Mouse (Mus musculus) right cerebral cortex, postnatal 4 days (tissue): ENCODE measurements at regions not wholly inside any gene's neighbourhood (a gene's known extent, or its start where the extent isn't known, plus 50 kb on each side); places are given as distances from the start of the nearest gene placed in this dataset.

ENCODE experiments used
- DNase-seq: peaks from one replicate; pipeline ENCODE4 v3.0.0-alpha.2; 2022

GRCm38 (mm10) chr13:69439486-69439885 lies 94.1 kb upstream of the Nsun2 start:
- no peak for DNase-seq

DNA sequence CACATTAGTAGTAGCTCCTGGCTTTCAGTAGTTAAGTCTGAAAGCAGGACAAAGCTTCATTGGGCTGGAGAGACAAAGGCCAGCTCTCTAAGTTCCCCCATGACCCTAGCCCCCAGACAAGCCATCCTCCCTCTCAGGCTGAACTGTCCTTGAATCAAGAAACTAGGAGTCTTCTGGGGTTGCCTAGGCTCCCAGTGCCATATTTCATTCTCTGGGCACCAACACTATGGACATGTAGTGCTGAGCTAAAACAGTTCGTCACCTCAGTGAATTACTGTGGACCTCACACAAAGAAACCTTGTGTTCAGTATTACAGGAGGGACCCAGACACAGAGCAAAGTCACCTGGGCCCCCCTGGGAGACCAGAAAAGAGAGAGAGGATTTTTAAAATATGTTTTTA lies 91.7 kb upstream of the Nsun2 start:
- no peak for DNase-seq

GRCm38 (mm10) chr13:69445611-69446010 lies 87.9 kb upstream of the Nsun2 start:
- no peak for DNase-seq
